Mouse (Mus musculus): ENCODE results near the gene Rpl41.

Rpl41 gene

GRCm38 (mm10) chr10:128548947-128549681 lies at the start of gene Rpl41:
Gene Rpl41 (minus strand): TSS chr10:128549305.
- DNase-seq = peak; percentile 87 to 94

- no peak for DNase-seq
Observed at GRCm38 (mm10) chr10:128598476-128598875, 49.4 kb upstream of the Rpl41 start.

GRCm38 (mm10) chr10:128592797-128593196 lies 43.7 kb upstream of the Rpl41 start:
- DNase-seq = no peak

- no peak for DNase-seq
Observed at GRCm38 (mm10) chr10:128591436-128591835, 42.3 kb upstream of the Rpl41 start.

GRCm38 (mm10) chr10:128590193-128590690 lies 41.1 kb upstream of the Rpl41 start:
- peak; percentile 63 to 65 for DNase-seq

- DNase-seq = peak; percentile 39 to 47
Observed at GRCm38 (mm10) chr10:128589464-128590192, 40.5 kb upstream of the Rpl41 start, which contains the start of gene Erbb3. Gene Erbb3 (minus strand): TSS chr10:128589652.

GRCm38 (mm10) chr10:128588775-128589463 lies 39.8 kb upstream of the Rpl41 start:
- DNase-seq = peak in 1 of 2 experiments; percentile 19

- DNase-seq = peak in 1 of 2 experiments; percentile 19
Observed at GRCm38 (mm10) chr10:128588136-128588535, 39.0 kb upstream of the Rpl41 start.

GRCm38 (mm10) chr10:128587697-128588096 lies 38.6 kb upstream of the Rpl41 start:
- DNase-seq = peak; percentile 16 to 33

GRCm38 (mm10) chr10:128587120-128587519 lies 38.0 kb upstream of the Rpl41 start:
- peak; percentile 49 to 68 for DNase-seq

- DNase-seq = no peak
Observed at GRCm38 (mm10) chr10:128586546-128586945, 37.4 kb upstream of the Rpl41 start.

- peak; percentile 22 to 40 for DNase-seq
Observed at GRCm38 (mm10) chr10:128584386-128584785, 35.3 kb upstream of the Rpl41 start.

- DNase-seq = no peak
Observed at GRCm38 (mm10) chr10:128583644-128584043, 34.5 kb upstream of the Rpl41 start.

GRCm38 (mm10) chr10:128579731-128580130 lies 30.6 kb upstream of the Rpl41 start:
- DNase-seq = no peak

GRCm38 (mm10) chr10:128579298-128579697 lies 30.2 kb upstream of the Rpl41 start:
- DNase-seq = no peak

GRCm38 (mm10) chr10:128578330-128578729 lies 29.2 kb upstream of the Rpl41 start:
- no peak for DNase-seq

GRCm38 (mm10) chr10:128575063-128575462 lies 26.0 kb upstream of the Rpl41 start:
- DNase-seq = no peak

GRCm38 (mm10) chr10:128565788-128566531 lies 16.9 kb upstream of the Rpl41 start, which contains the start of gene Pa2g4:
Gene Pa2g4 (minus strand): TSS chr10:128565987.
- DNase-seq = peak; percentile 95 to 96

GRCm38 (mm10) chr10:128565206-128565787 lies 16.2 kb upstream of the Rpl41 start:
- peak; percentile 48 to 58 for DNase-seq

- no peak for DNase-seq
Observed at GRCm38 (mm10) chr10:128563544-128563943, 14.4 kb upstream of the Rpl41 start.

GRCm38 (mm10) chr10:128556963-128557362 lies 7.9 kb upstream of the Rpl41 start:
- DNase-seq = no peak

- DNase-seq = no peak
Observed at GRCm38 (mm10) chr10:128556286-128556685, 7.2 kb upstream of the Rpl41 start.
